Mouse (Mus musculus) MEL (cell line): ENCODE results near the gene Pdgfra.

Experiments
- CHD1 ChIP-seq: IDR thresholded peaks from 2 replicates; pipeline ENCODE4 v1.6.1; 2012; ENCODE audit warnings: low read depth, mild to moderate bottlenecking, inconsistent platforms, low read length, improper control_type of control experiment
- GABPA ChIP-seq: IDR thresholded peaks from 2 replicates; pipeline ENCODE4 v1.6.1; 2012; ENCODE audit warnings: low read depth, mild to moderate bottlenecking, inconsistent platforms, low read length, improper control_type of control experiment, moderate library complexity
- GATA1 ChIP-seq: IDR thresholded peaks from 2 replicates; pipeline ENCODE4 v1.6.1; 2011; ENCODE audit warnings: low read depth, low read length, improper control_type of control experiment
- NELFE ChIP-seq: IDR thresholded peaks from 2 replicates; pipeline ENCODE4 v1.6.1; 2011; ENCODE audit warnings: low read depth, low read length, improper control_type of control experiment
- USF1 ChIP-seq: IDR thresholded peaks from 2 replicates; pipeline ENCODE4 v1.6.1; 2014; ENCODE audit warnings: low read depth, mild to moderate bottlenecking, inconsistent platforms, low read length, improper control_type of control experiment, moderate library complexity

DNA sequence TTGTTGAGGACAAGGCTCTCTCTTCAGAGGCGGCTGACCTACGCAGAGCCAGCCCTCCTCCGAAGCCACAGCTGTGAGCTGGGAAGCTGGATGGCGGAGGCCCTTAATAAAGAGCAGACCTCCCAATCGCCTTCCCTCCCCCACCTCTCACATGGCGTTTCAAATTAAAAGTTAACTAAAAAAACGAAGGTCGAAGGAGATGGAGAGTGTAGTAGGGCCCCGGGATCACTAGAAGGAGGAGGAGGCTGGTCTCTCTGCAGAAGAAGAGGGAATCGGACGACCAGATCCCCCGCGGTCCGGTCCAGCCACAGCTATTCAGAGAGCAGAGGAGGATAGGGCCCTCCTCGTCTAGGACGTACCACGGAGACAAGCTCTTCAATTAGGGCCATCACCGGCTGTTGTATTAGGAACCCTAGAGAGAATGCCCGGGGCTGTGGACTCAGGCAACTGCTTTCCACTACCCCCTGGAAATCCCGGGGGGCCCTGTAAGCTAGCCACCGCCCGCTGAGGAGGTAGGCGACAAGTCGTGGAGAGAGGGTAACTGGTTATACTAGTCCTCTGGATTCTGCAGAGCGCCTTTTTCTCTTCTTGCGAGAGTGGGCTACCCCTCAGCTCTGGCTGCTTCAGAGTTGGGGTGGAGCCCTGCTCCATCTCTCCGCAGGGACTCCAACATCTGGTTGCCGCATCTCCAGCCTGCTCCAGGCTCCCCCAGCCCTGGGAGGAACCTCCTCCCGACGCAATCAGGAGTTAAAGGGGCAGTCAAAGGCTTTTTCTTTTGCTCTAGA, 3.6 kb upstream of the Pdgfra start:
- TF ChIP-seq CHD1 (no peak), NELFE (no peak), GABPA (no peak), USF1 (no peak), GATA1 (no peak)
